Mouse (Mus musculus) heart, postnatal 0 days (tissue): ENCODE data around the gene Gsta4. TPM values are rescaled to one million over a fixed set of nuclear protein-coding genes. Genes with fewer than 3 reads are reported as not detected.

ENCODE experiments used
- ATAC-seq: fragments of 200-750 bp; cut with Nextera tagmentation; 2 replicates; pipeline ENCODE4 v1.8.0; 2017; ENCODE audit warnings: low read depth, moderate number of reproducible peaks, moderate library complexity; ENCODE audit not compliant: insufficient read depth
- DNase-seq: peaks from one replicate; pipeline ENCODE4 v3.0.0-alpha.2; 2016; ENCODE audit warnings: low spot score
- H3K27ac ChIP-seq: fragments of 300-500 bp; sonication (generic); 2 replicates; pipeline ENCODE4 v1.5.1; 2014; ENCODE audit warnings: low read depth, mild to moderate bottlenecking
- H3K27me3 ChIP-seq: fragments of 300-500 bp; sonication (generic); 2 replicates; pipeline ENCODE4 v1.6.1; 2014; ENCODE audit warnings: low read length, mixed read lengths; ENCODE audit not compliant: control insufficient read depth, insufficient read depth
- H3K36me3 ChIP-seq: fragments of 300-500 bp; sonication (generic); replicated peaks from 2 replicates; pipeline ENCODE4 v1.6.1; 2014; ENCODE audit warnings: low read length, mixed read lengths; ENCODE audit not compliant: control insufficient read depth, insufficient read depth
- H3K4me1 ChIP-seq: fragments of 300-500 bp; sonication (generic); 2 replicates; pipeline ENCODE4 v1.6.1; 2014; ENCODE audit warnings: antibody characterized with exemption; ENCODE audit not compliant: control insufficient read depth, insufficient read depth
- H3K4me2 ChIP-seq: fragments of 300-500 bp; sonication (generic); 2 replicates; pipeline ENCODE4 v1.6.1; 2014; ENCODE audit warnings: low read depth, mild to moderate bottlenecking, low read length, moderate library complexity
- H3K4me3 ChIP-seq: fragments of 300-500 bp; sonication (generic); 2 replicates; pipeline ENCODE4 v1.5.1; 2014; ENCODE audit warnings: low read depth, low read length
- H3K9ac ChIP-seq: fragments of 300-500 bp; sonication (generic); replicated peaks from 2 replicates; pipeline ENCODE4 v1.6.1; 2014; ENCODE audit warnings: low read depth, low read length, mixed read lengths
- H3K9me3 ChIP-seq: fragments of 300-500 bp; sonication (generic); replicated peaks from 2 replicates; pipeline ENCODE4 v1.6.1; 2016; ENCODE audit warnings: low read length; ENCODE audit not compliant: control insufficient read depth
- CTCF ChIP-seq: IDR thresholded peaks from 2 replicates; pipeline ENCODE4 v1.5.1; 2016; ENCODE audit warnings: antibody characterized with exemption, control low read depth, low read depth
- EP300 ChIP-seq: IDR thresholded peaks from 2 replicates; pipeline ENCODE4 v1.6.1; 2016; ENCODE audit warnings: antibody characterized with exemption, low read depth
- WGBS: fragments of 180-500 bp; shearing (Covaris S2); extraction: QIAGEN DNeasy Blood & Tissue Kit; methylation state at CpG from one replicate; pipeline ENCODE4 v1.1.7; 2014; 5-methylcytosine and 5-hydroxymethylcytosine counted together
- polyA plus RNA-seq: library from polyadenylated mRNA; unstranded; fragments of >200 nt; fragmentation: Nextera tagmentation; extraction: Ambion mirVana; gene quantifications from 2 replicates; pipeline ENCODE4 v1.2.1, GENCODE M21; 2015
- total RNA-seq: library from RNA; depleted of rRNA; stranded (reverse); fragments of >200 nt; gene quantifications from 2 replicates; pipeline ENCODE4 v1.2.3, GENCODE M21; 2014; ENCODE audit warnings: low replicate concordance

The Gsta4 gene
- total and polyA plus RNA-seq, 2 experiments from 2014 or later: 81.1 to 124 TPM

- Histone ChIP-seq H3K9ac (peak overlapping the region; percentile 80), H3K27ac (peak overlapping the region; percentile 99), H3K36me3 (no peaks in the 10 kb centered on the region), H3K4me3 (peak overlapping the region; percentile 62), H3K4me1 (no peaks in the 10 kb centered on the region), H3K27me3 (no peaks in the 10 kb centered on the region), H3K9me3 (peaks cover 3% of the 10 kb centered on the region; the same call in 1 of the 2 replicates), H3K4me2 (peak overlapping the region; percentile 64)
- DNase-seq (peak; percentile 96), ATAC-seq (peak; percentile 97)
- under 1% methylated on average over 48 of the region's 58 CpGs for WGBS
- TF ChIP-seq CTCF: peak; percentile 13; the same call in 1 of the 2 replicates
- TF ChIP-seq EP300: no peak
Measured at GRCm38 (mm10) chr9:78175277-78176200, 7.0 kb upstream of the Gsta4 start.

- H3K36me3 ChIP-seq: no peaks in the 10 kb centered on the region
- peak; percentile 65 for TF ChIP-seq CTCF
- TF ChIP-seq EP300: no peak; the same call in none of the 2 replicates
- 1% methylated on average over 22 of the region's 22 CpGs for WGBS
- H3K27ac ChIP-seq: peak overlapping the region; percentile 99
- peak overlapping the region; percentile 64 for H3K4me2 ChIP-seq
- no peaks in the 10 kb centered on the region for H3K4me1 ChIP-seq
- peak overlapping the region; percentile 62 for H3K4me3 ChIP-seq
- no peaks in the 10 kb centered on the region for H3K27me3 ChIP-seq
- peaks cover 3% of the 10 kb centered on the region; the same call in 1 of the 2 replicates for H3K9me3 ChIP-seq
- ATAC-seq: peak; percentile 59
- peak overlapping the region; percentile 80 for H3K9ac ChIP-seq
- DNase-seq: peak; percentile 91
Measured at GRCm38 (mm10) chr9:78176201-78176727, 6.3 kb upstream of the Gsta4 start.

GRCm38 (mm10) chr9:78176831-78177230, 5.7 kb upstream of the Gsta4 start:
- Histone ChIP-seq H3K27ac (peak overlapping the region; percentile 99), H3K9ac (peak overlapping the region; percentile 80; the same call in 1 of the 2 replicates), H3K4me1 (no peaks in the 10 kb centered on the region), H3K9me3 (peaks cover 3% of the 10 kb centered on the region; the same call in 1 of the 2 replicates), H3K27me3 (no peaks in the 10 kb centered on the region), H3K36me3 (no peaks in the 10 kb centered on the region), H3K4me3 (peak overlapping the region; percentile 62), H3K4me2 (peak overlapping the region; percentile 64)
- no peak for TF ChIP-seq CTCF
- TF ChIP-seq EP300: no peak
- 41% methylated on average over 7 of the region's 7 CpGs for WGBS
- no peak for DNase-seq
- ATAC-seq: no peak

- H3K9me3 ChIP-seq: no peaks in the 10 kb centered on the region
- no peak overlapping the region for H3K4me3 ChIP-seq
- ATAC-seq (no peak), DNase-seq (no peak)
- no peak overlapping the region for H3K9ac ChIP-seq
- no peak overlapping the region for H3K27ac ChIP-seq
- TF ChIP-seq EP300 (no peak), CTCF (no peak)
- H3K36me3 ChIP-seq: no peaks in the 10 kb centered on the region
- WGBS: 70% methylated on average over 5 of the region's 5 CpGs
- H3K27me3 ChIP-seq: no peaks in the 10 kb centered on the region
- no peaks in the 10 kb centered on the region for H3K4me1 ChIP-seq
- H3K4me2 ChIP-seq: no peak overlapping the region
Measured at GRCm38 (mm10) chr9:78178197-78178596, 4.4 kb upstream of the Gsta4 start.

- Histone ChIP-seq H3K4me1 (no peaks in the 10 kb centered on the region), H3K36me3 (no peaks in the 10 kb centered on the region), H3K4me3 (no peak overlapping the region), H3K9ac (no peak overlapping the region), H3K27ac (no peak overlapping the region), H3K9me3 (no peaks in the 10 kb centered on the region), H3K4me2 (no peak overlapping the region), H3K27me3 (no peaks in the 10 kb centered on the region)
- TF ChIP-seq CTCF (no peak), EP300 (no peak)
- no peak for ATAC-seq
- no peak for DNase-seq
- 87% methylated on average over 2 of the region's 2 CpGs for WGBS
Measured at GRCm38 (mm10) chr9:78179071-78179470, 3.5 kb upstream of the Gsta4 start.
